Mouse (Mus musculus): ENCODE results near the gene Prcc. TPM values are rescaled to one million over a fixed set of nuclear protein-coding genes. Genes with fewer than 3 reads are reported as not detected.
A peak's percentile ranks its signal among the peaks of the same experiment; 100 is the strongest.

The Prcc gene
- polyA plus RNA-seq, 1 experiment from 2014 or later: 14.2 TPM

DNA sequence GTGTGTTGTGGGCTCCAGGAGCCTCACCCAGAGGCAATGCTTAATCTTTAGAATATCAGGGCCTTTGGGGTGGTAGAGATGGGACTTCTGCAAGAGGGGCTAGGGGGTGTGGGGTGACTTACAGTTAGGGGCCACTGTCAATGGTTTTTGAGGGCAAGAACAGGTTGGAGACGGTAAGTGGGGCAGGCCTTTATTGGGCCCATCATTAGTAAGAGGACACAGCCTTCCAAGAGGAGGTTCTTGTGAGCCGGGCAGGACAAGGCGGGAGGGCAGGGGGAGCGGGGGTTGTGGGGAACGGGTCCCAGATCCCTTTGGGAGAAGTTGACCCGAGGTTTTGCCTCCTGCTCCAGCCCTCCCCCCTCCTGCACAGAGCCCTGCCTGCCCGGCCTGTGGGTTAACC is 28.1 kb upstream of the Prcc start:
- ATAC-seq (ENCODE audit: insufficient read depth) (no peak), DNase-seq (no peak)
- 79% methylated on average over 6 of the region's 7 CpGs for WGBS
- H3K4me1 ChIP-seq (ENCODE audit: insufficient read depth): peaks cover 29% of the 10 kb centered on the region
- H3K27ac ChIP-seq (ENCODE audit: low read depth): no peak overlapping the region
- TF ChIP-seq CTCF (IDR thresholded peaks at IDR 0.05; ENCODE audit: low read depth): no peak
- no peak overlapping the region for H3K4me2 ChIP-seq
- H3K36me3 ChIP-seq (ENCODE audit: insufficient read depth): peaks cover 58% of the 10 kb centered on the region
- H3K9ac ChIP-seq: no peak overlapping the region
- H3K9me3 ChIP-seq (ENCODE audit: low read depth, low read length): no peaks in the 10 kb centered on the region
- no peak overlapping the region for H3K4me3 ChIP-seq (ENCODE audit: low read depth, low read length)
- no peaks in the 10 kb centered on the region for H3K27me3 ChIP-seq (ENCODE audit: insufficient read depth, low read length)

DNA sequence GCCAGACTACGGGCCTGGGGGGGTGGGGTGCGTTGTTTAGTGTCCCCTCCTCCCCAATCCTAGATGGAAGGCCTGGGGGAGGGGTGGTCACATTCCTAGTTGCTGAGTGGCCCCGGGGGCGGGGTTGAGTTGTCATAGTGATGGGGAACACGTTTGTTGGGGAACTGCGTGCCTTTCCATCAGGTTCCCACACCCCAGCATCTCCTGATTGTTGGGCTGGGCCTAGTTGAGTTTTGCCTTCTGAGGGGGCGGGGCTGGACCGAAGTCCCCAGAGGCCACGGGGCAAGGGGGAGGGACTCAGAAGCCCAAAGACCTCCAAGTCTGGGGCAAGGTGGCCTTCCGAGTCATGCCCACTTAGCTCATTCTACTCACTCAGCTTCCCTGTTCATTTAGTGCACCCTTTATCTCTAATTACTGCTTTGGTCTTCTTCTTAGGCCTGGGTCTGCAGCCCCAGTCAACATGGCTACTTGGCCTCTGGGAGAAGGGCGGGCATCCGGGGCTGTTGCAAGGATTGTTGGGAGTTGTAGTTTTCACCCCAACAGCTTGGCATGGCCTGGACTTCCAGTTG is 25.2 kb upstream of the Prcc start:
- Histone ChIP-seq H3K9ac (peak overlapping the region; percentile 40), H3K4me3 (ENCODE audit: low read depth, low read length) (peak overlapping the region; percentile 35), H3K4me1 (ENCODE audit: insufficient read depth) (peaks cover 37% of the 10 kb centered on the region), H3K27ac (ENCODE audit: low read depth) (peak overlapping the region; percentile 67), H3K9me3 (ENCODE audit: low read depth, low read length) (no peaks in the 10 kb centered on the region), H3K27me3 (ENCODE audit: insufficient read depth, low read length) (no peaks in the 10 kb centered on the region), H3K36me3 (ENCODE audit: insufficient read depth) (peaks cover 36% of the 10 kb centered on the region), H3K4me2 (peak overlapping the region; percentile 99)
- no peak for TF ChIP-seq CTCF (IDR thresholded peaks at IDR 0.05; ENCODE audit: low read depth)
- DNase-seq (peak; percentile 89), ATAC-seq (ENCODE audit: insufficient read depth) (peak; percentile 12)
- 10% methylated on average over 12 of the region's 12 CpGs for WGBS

DNA sequence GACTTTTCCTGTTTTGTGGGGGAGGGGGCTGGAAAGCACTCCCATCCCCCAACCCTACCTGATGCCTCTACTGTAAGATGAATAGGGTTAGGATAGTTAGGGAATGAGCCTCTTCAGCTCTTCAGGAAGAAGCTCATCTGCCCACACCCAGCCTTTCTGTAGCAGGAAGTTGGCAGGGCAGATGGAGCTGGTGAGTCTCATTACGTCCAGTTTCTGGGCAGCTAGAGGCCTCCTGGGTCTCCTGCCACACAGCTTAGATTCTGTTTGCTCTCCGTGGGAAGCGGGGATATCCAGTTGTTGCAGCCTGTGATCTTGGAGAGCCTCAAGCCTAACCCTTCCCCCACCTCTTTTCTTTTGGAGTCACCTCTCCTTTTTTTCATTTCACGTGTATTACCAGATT is 24.5 kb upstream of the Prcc start:
- Histone ChIP-seq H3K4me1 (ENCODE audit: insufficient read depth) (peaks cover 37% of the 10 kb centered on the region), H3K27me3 (ENCODE audit: insufficient read depth, low read length) (no peaks in the 10 kb centered on the region), H3K9me3 (ENCODE audit: low read depth, low read length) (no peaks in the 10 kb centered on the region), H3K9ac (peak overlapping the region; percentile 40), H3K27ac (ENCODE audit: low read depth) (peak overlapping the region; percentile 67), H3K36me3 (ENCODE audit: insufficient read depth) (peaks cover 28% of the 10 kb centered on the region), H3K4me3 (ENCODE audit: low read depth, low read length) (peak overlapping the region; percentile 35), H3K4me2 (peak overlapping the region; percentile 99)
- DNase-seq: peak; percentile 34
- no peak for ATAC-seq (ENCODE audit: insufficient read depth)
- TF ChIP-seq CTCF (IDR thresholded peaks at IDR 0.05; ENCODE audit: low read depth): no peak
- WGBS: 4% methylated on average over 4 of the region's 4 CpGs

DNA sequence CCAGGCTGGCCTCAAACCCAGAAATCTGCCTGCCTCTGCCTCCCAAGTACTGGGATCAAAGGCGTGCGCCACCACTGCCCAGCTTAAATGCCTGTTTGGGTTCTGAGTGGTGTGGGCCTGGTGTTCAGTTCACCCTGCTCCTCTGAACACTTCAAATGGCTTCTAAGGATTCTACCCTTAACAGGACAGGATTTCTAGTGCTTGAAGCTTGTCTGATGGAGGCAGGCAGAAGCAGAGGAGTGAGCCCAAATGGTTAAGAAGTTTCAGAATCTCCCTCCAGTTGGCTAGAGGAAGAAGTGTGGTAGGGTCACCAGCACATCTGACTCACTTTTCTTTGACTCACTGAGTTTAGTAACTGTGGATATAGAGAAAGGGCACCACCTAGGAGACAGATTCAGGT is 24.0 kb upstream of the Prcc start:
- Histone ChIP-seq H3K27me3 (ENCODE audit: insufficient read depth, low read length) (no peaks in the 10 kb centered on the region), H3K27ac (ENCODE audit: low read depth) (peak overlapping the region; percentile 67; the same call in 1 of the 2 replicates), H3K9me3 (ENCODE audit: low read depth, low read length) (no peaks in the 10 kb centered on the region), H3K4me1 (ENCODE audit: insufficient read depth) (peaks cover 37% of the 10 kb centered on the region), H3K4me3 (ENCODE audit: low read depth, low read length) (peak overlapping the region; percentile 35; the same call in 1 of the 2 replicates), H3K36me3 (ENCODE audit: insufficient read depth) (peaks cover 24% of the 10 kb centered on the region), H3K4me2 (peak overlapping the region; percentile 99), H3K9ac (no peak overlapping the region)
- no peak for DNase-seq
- ATAC-seq (ENCODE audit: insufficient read depth): no peak
- no peak for TF ChIP-seq CTCF (IDR thresholded peaks at IDR 0.05; ENCODE audit: low read depth)
- WGBS: 88% methylated on average over 2 of the region's 2 CpGs

DNA sequence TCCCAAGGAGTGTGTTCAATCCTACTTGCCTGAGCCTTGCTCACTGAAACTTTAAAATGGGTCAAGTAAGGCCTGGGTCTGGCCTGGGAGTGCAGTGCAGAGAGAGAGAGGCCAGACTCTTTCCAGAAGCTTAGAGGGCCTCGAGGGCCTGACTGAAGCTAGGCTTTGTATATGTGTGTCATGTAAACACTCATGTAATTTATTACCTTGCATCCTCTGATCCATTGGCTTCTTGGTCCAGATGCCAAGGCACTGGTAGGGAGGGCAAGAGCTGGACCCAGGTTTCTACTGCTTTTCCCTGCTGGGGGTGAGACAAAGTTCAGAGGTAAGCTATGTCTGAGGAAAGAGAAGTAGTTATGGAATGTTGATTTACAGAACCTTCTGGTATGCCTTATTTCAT is 22.5 kb upstream of the Prcc start:
- no peaks in the 10 kb centered on the region for H3K27me3 ChIP-seq (ENCODE audit: insufficient read depth, low read length)
- peak overlapping the region; percentile 99 for H3K9ac ChIP-seq
- peak overlapping the region; percentile 99 for H3K4me2 ChIP-seq
- H3K27ac ChIP-seq (ENCODE audit: low read depth): peak overlapping the region; percentile 99
- H3K4me3 ChIP-seq (ENCODE audit: low read depth, low read length): peak overlapping the region; percentile 97
- no peaks in the 10 kb centered on the region for H3K9me3 ChIP-seq (ENCODE audit: low read depth, low read length)
- WGBS: 0% methylated on average over 1 of the region's 1 CpGs
- peaks cover 9% of the 10 kb centered on the region for H3K36me3 ChIP-seq (ENCODE audit: insufficient read depth)
- H3K4me1 ChIP-seq (ENCODE audit: insufficient read depth): peaks cover 37% of the 10 kb centered on the region
- DNase-seq (peak; percentile 33), ATAC-seq (ENCODE audit: insufficient read depth) (no peak)
- no peak for TF ChIP-seq CTCF (IDR thresholded peaks at IDR 0.05; ENCODE audit: low read depth)

DNA sequence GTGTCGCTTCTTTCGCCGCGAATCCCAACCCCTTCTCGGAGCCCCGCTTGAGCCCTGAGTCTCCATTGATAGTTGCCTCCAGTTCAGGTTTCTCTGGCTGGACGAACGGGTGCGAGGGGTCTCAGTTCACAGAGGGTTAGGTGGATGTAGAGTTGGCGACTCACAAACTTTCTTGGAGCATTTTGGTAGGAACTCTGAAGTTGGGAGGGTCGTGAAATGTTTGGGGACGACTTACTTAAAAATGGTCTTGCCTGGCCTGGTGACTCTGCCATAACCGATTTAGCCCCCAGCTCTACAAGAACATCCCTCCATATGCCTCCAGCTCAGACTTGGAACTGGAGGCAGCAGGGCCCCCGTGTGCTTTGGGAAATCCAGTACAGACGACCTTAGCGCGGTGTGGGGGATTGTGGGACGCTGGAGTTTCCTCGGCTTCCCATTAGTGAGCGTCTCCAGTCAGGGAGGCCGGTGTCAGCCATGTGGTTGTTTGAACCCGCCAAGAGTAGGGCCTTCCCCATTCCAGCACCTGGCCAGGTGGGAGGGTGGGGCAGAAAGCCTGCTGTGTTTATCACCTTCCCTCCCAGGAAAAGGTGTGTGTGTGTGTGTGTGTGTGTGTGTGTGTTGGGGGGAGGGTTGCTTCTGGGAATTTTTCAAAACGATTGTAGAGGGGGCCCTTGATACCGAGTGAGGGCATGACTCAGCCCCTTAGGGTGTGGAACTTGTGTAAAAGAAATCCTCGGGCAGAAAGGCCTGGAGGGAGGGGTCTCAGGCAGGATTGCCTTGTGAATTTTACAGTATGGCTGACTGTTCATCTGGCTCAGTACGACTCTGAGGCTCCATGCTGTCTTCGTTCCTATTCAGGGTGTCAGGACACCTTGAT is 21.8 kb upstream of the Prcc start:
- DNase-seq: peak; percentile 64
- Histone ChIP-seq H3K4me2 (peak overlapping the region; percentile 99), H3K4me3 (ENCODE audit: low read depth, low read length) (peak overlapping the region; percentile 97), H3K9ac (peak overlapping the region; percentile 99), H3K4me1 (ENCODE audit: insufficient read depth) (peaks cover 37% of the 10 kb centered on the region), H3K27me3 (ENCODE audit: insufficient read depth, low read length) (no peaks in the 10 kb centered on the region), H3K36me3 (ENCODE audit: insufficient read depth) (0 out of 2 replicates have a peak, but pooled peaks cover 5% of the 10 kb centered on the region), H3K9me3 (ENCODE audit: low read depth, low read length) (no peaks in the 10 kb centered on the region), H3K27ac (ENCODE audit: low read depth) (peak overlapping the region; percentile 99)
- TF ChIP-seq CTCF (IDR thresholded peaks at IDR 0.05; ENCODE audit: low read depth): no peak
- no peak for ATAC-seq (ENCODE audit: insufficient read depth)
- WGBS: 0% methylated on average over 27 of the region's 27 CpGs

DNA sequence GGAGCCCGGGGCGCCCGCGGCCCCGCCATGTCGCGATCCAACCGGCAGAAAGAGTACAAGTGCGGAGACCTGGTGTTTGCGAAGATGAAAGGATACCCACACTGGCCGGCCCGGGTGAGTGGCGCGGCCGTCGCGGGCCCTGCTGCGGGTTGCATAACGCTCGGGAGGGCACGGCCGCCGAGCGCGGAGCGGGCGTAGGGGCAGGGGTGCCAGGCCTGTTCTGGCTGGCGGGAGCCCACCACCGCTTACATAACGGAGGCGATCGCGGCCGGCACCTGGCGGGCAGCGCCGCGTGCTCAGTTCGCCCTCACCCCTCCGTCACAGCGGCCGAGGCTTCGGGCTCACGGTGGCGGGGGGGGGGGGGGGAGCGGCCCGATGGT is 21.2 kb upstream of the Prcc start:
- ATAC-seq (ENCODE audit: insufficient read depth): peak; percentile 19
- Histone ChIP-seq H3K9me3 (ENCODE audit: low read depth, low read length) (no peaks in the 10 kb centered on the region), H3K9ac (peak overlapping the region; percentile 99), H3K27ac (ENCODE audit: low read depth) (peak overlapping the region; percentile 99), H3K4me1 (ENCODE audit: insufficient read depth) (peaks cover 35% of the 10 kb centered on the region), H3K36me3 (ENCODE audit: insufficient read depth) (0 out of 2 replicates have a peak, but pooled peaks cover under 1% of the 10 kb centered on the region), H3K4me3 (ENCODE audit: low read depth, low read length) (peak overlapping the region; percentile 97), H3K27me3 (ENCODE audit: insufficient read depth, low read length) (no peaks in the 10 kb centered on the region), H3K4me2 (peak overlapping the region; percentile 99)
- peak; percentile 46 for DNase-seq
- TF ChIP-seq CTCF (IDR thresholded peaks at IDR 0.05; ENCODE audit: low read depth): no peak
- under 1% methylated on average over 45 of the region's 47 CpGs for WGBS
